Mouse (Mus musculus) CD4-positive, CD25-positive, alpha-beta regulatory T cell, adult 4 months (primary cell): ENCODE measurements around the gene Gm8947. TPM values are rescaled to one million over a fixed set of nuclear protein-coding genes. Genes with fewer than 3 reads are reported as not detected.

Source experiments
- ATAC-seq: one replicate; pipeline ENCODE4 v1.8.0; 2017
- polyA plus RNA-seq, 2 experiments: library from polyadenylated mRNA; unstranded; fragments of 100-300 nt; shearing (Covaris generic); gene quantifications; one replicate each; pipeline ENCODE4 v1.2.1; 2017

The Gm8947 gene
- polyA plus RNA-seq, 2 experiments from 2014 or later: not detected

DNA sequence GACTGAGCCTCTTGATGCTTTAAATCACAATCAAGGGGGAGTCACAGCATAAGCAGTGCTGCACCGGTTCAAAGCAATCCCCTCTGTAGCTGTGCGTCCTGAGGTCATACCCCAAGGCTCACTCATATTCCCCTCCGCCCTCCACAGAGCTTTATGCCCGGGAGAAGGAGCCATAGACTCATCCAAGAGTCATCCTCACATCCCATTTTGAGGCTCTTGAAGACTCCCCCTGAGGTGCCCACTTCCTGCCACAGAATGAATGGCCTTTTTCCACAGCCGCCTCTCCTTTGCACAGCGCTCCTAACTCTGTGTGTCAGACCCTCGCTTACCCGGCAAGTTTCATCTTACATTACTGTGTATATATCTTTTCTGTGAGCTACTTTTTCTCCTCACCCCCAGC, 35.3 kb downstream of the Gm8947 start:
- no peak for ATAC-seq

DNA sequence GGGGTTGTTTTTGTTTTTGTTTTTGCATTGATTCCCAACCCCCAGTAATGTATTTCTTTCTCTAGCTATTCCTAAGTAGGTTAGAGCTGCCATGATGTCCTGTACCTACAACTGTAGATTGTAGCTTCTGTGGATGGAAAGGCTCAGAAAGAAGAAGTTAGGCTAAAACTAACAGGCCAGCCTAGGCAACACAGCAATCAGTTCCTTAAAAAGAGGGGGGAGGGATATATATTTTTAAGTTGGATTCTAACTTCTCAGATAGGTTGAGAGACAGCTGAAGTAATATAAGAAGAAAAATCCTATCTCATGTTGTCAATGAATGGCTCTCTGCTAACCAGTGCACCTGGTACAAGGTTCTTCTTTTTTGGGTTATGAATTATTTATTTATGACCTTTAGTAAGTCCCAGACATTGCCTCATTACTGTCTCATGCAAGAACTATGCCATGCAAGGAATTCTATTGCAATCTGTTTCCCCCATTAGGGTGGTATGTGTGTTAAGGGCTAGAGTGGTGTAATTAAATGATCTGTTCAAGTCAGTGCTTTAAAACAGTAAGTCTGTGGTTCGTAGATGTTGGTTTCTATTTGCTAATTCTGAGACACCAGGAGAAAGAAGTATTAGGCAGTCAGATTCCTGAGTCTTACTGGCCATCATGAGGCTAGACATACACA, 36.3 kb downstream of the Gm8947 start:
- no peak for ATAC-seq

DNA sequence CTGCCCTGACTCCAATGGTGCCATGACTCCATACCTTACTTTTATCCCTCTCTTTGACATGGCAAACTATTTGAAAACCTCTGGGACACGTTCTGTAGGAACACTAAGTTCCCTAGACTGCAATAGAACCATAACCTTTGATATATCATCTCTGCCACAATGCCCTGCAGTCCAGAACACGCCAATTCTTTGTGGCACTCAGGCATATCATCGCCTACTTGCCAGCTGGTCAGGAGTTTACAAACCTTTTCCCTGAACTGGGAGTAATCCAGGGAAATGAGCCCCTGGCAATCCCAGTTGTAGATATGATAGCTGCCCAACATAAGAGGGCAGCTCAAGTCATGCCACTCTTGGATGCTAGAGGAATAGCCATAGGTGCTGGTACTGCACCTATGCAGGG, 40.2 kb downstream of the Gm8947 start:
- ATAC-seq: no peak

DNA sequence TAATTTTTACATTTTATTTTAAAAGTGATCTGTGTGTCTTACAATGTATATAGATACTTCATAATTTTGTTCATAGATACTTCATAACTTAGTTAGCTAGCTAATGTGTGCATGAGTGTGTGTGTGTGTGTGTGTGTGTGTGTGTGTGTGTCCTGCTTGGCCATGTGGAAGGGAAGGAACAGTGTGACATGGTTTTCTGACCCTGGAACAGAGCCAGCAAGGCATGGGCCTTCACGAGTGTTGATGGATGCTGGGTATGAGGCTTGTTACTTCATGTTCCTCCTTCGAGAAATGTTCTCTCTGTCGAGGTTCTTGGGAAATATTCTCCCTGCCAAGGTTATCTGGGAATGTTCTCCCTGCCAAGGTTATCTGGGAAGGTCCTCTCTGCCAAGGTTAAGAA, 41.6 kb downstream of the Gm8947 start:
- no peak for ATAC-seq

DNA sequence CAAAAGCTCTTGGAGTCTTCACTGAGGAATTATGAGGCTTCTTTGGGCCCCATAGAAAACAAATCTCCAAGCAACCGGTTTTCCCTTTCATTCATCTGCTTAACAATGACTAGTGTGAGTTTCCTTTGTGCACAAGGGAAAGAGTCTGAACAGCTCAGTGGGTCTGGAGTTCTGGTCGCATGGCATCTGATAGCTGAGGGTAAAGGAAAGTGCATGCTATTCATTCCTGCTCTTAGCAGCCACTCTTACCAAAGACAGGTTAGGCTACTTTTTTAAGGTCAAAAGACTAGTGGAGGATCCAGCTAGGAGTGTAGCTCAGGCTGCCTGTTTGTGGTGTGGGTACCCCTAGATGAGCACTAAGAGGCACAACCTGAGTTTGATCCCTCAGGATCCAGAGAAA, 43.4 kb downstream of the Gm8947 start:
- no peak for ATAC-seq

DNA sequence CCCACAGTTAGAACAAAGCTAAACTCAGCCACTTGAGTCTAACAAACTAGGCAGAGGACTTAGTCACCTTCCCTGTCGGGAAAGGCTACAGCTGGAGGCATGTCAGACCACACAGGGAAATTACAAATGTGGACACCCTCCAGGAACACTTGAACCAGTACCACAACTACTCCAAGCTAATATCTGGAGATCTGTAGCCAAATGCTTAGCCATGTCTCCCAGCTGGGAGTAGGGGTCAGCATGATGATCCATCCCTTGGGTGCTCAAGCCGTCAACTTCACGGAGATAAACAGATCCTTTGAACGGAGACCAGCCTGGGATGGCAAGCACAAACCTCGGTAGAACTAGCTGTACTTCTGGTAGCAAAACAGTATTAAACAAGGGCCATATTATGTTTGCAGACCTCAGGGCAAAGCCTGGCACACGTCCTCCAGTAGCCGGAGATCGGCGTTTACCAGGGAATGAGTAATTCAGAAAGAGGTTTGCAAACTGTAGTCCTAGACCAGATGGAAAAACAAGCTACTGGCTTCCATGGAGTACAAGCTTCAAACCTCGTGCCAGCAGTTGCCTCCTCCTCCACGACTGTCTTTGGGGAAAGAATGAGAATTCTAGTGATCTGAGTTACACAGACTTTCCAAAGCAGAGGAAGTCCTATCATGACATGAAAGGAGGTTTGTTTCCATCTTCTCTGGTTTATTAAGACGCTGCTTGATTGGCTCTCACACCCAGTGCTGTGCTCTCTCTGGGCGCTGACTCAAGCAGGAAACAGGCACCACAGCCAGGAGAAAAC, 44.2 kb downstream of the Gm8947 start:
- ATAC-seq: peak; percentile 87

DNA sequence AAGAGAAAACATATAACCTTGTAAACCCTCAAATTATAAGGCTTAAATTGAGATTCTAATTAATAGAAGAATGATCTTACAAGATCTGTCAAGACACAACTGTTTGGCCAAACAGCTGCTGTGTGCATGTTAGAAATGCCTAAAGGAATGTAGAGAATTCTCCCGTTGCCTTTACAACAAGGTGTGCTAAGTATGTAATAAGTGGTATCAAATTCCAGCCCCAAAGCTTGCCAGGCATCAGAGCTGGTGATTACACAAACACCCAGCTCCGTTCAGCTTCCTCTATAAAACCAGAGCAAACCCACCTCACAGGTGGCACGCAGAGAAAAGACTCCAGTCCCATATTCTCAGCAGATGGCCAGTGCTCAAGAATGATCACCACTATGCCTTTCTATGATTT, 45.6 kb downstream of the Gm8947 start:
- no peak for ATAC-seq

DNA sequence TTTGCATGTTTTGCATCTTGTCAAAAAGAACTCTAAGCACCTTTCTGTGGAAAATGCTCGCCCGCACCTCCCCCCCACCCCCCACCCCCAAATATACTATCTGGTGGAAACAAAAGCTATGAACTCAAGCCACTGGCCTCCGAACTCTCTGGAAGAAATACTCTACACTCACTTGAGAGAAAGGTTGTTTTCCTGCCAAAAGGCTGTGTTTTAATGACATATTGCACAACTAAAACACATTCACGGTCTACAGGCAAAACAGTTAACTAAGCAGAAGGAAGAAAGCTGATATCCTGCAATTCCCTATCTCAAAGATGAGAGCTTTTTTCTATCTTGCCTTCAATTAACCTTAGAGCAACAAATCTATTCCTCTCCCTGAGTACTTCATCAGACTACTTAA, 51.2 kb downstream of the Gm8947 start:
- ATAC-seq: no peak

Other genes with a start within 250 kb of the Gm8947 start
- not detected for gene Hmcn1, start 198.9 kb upstream of the Gm8947 start, polyA plus RNA-seq
- gene Gm47985, start 9.8 kb upstream of the Gm8947 start, polyA plus RNA-seq: not detected
- gene Gm47995, start 6.1 kb downstream of the Gm8947 start, polyA plus RNA-seq: not detected
- gene 3110040M04Rik, start 11.7 kb downstream of the Gm8947 start, polyA plus RNA-seq: not detected
- gene Gm47996, start 17.8 kb downstream of the Gm8947 start, polyA plus RNA-seq: not detected
- gene Ivns1abp, start 152.1 kb downstream of the Gm8947 start, polyA plus RNA-seq: 100 to 1,000 TPM; 108 to 127 TPM
- gene Swt1, start 236.1 kb downstream of the Gm8947 start, polyA plus RNA-seq: 10 to 100 TPM; 41.5 to 57.0 TPM
- 10 to 100 TPM; 35.7 to 46.8 TPM for gene Trmt1l, start 236.2 kb downstream of the Gm8947 start, polyA plus RNA-seq